Mouse (Mus musculus): Measurements from ENCODE around the gene Pan2.
"Not testable (repeated sequence)": the region's sequence is repeated elsewhere in the genome, so short reads cannot be mapped to it uniquely, and the experiment has no call there.

The Pan2 gene

DNA sequence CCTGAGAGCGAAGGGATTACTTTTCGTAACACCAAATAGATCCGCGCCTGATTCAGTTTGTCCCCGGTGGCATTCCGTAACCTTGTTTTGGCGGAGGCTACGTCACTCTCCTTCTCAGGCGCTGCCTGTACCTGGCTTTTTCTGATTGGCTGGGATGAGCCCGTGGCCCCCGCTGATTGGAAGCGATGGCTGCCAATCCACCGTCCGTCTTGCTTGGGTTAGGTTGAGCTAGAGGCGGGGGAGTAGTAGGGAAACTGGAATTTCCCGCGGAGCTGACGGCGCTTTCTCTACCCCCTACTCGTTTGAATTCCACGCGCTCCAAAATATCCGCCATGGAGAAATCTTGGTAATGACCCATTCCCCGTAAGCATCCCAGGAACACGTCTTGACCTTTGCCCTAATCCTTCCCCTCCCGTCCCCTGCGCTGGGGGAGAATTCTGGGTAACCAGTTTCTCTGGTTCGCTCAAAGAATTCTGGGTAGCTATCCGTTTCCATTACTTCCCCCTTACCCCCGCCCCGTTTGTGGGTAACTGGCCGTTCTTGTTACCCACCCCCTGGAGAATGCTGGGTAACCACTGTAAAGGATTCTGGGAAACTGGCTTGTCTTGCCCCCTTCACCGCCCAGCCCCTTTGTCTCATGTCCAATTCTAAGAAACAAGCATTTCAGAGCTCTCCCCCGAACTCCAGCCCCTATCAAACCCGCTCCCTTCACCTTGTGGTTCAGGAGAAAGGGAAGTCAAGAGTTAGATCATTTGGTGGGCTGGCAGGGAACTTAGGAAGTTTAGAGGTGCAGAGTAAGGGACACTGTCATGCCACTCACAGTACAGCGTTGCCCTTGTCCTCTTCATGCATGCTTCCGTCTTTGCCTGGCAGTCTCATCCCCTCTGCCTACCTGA, at the start of gene Pan2:
TSS of gene Pan2 (plus strand) at position 210 of the 896 bp plus-strand sequence.
- DNase-seq (ENCODE audit: low read depth, low spot score), result peak; percentile 100

DNA sequence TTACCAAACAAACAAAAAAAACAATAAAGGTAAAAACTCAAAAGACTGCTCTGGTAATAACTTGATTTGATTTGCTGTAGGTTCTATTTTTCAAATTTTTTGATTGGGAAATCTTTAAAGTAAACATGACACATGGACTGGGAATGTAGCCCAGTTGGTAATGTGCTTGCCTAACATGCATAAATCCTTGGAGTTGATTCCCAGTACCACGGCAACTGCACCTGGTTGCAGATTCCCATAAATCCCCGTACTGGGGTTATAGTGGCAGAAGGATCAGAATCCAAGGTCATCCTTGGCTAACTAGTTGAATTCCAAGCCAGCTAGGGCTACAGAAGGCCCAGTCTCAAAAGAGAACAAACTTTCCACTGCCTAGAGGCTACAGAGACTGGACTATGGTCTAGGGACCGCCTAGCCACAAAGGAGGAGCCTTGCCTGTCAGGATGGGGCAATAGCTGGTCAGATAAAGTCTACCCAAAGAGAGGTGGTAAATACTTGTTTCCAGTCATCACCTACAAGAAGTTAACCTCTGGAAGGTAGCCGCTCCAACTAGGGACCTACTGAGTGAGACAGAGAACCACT, 49.4 kb upstream of the Pan2 start, which contains the start of gene Apon:
TSS of gene Apon (plus strand) at position 420 of the 579 bp plus-strand sequence.
- no peak for DNase-seq (ENCODE audit: low read depth, low spot score)

DNA sequence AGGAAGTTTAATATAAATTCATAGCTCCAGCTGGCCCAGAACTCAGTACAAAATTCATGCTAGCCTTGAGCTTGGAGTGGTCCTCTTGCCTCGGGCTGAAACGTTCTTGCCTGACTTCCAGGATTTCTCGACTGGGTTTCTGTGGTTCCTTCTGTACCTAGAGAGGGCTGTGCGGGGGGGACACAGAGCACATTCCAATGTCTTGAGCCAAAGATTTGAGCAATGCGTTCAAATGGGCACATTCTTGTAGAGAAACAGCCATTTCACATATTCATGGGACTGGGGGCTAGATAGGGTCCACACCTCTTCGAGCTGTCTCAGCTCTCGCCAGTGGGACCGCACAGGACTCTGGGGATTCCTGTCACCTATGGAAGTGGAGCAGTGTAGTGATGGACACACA, 47.2 kb upstream of the Pan2 start:
- no peak for DNase-seq (ENCODE audit: low read depth, low spot score)

DNA sequence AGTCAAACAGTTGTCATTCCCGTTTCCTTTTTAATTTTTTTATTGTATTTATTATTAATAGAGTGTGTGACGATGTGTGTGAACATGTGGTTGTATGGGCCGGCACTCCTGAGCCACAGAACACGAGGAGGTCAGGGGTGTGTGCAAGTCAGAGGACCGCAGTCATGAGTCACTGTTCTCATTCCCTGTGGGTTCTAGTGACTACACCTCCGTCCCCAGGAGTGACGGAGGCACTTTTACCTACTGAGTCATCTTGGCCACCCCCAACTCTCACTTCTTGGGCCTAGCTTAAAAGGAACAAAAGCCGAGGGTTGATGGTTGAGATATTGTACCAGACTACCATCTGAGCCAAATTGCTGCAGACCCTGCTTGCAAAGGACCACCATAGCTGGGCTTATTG, 46.8 kb upstream of the Pan2 start:
- no peak for DNase-seq (ENCODE audit: low read depth, low spot score)

DNA sequence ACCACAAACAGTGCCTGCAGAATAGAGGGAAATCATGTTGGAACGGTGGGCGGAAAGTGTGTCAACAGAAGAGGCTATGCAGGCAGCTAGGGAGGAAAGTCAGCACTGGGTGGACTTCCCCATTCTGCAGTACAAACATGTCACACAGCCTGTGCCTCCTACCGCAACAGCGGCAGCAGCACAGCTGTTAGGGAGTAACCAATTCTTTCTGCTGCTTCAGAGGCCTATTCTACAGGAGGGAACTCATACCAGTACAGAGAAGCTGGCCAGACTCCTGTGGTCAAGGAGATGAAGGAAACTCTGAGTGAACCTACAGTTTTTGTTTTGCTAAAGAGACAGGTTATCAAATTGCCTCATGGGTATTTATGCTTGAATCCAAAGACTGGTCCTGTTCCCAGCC, 44.2 kb upstream of the Pan2 start:
- no peak for DNase-seq (ENCODE audit: low read depth, low spot score)

DNA sequence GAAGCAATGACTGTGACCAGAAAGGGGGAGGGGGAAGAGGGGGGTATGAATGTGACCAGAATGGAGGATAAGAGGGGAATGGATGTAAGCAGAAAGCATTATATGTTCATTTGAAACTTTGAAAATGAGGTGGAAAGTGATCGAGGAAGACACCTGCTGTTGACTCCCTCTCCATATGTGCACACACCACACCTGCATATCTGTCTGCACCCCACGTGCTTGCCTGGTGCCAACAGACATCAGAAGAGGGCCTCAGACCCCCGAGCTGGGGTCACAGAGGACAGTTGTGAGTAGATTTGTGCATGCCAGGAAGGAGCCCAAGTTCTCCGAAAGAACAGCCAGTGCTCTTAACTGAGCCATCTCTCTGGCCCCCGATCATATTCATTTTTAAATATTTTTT, 43.2 kb upstream of the Pan2 start:
- no peak for DNase-seq (ENCODE audit: low read depth, low spot score)

DNA sequence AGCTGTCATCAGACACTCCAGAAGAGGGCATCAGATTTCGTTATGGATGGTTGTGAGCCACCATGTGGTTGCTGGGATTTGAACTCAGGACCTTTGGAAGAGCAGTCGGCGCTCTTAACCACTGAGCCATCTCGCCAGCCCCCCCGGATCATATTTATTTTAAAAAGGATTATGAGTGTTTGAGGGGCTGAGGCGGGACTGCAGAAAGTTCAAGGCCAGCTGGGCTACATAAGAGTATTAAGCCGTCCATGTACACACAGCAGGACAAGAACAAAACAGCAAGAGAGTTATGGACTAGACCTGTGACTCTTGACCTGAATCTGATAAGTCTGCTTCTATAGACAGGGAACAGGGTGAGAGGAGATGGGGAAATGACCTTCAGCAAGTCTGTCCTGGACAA, 42.8 kb upstream of the Pan2 start:
- not testable (repeated sequence) for DNase-seq (ENCODE audit: low read depth, low spot score)

DNA sequence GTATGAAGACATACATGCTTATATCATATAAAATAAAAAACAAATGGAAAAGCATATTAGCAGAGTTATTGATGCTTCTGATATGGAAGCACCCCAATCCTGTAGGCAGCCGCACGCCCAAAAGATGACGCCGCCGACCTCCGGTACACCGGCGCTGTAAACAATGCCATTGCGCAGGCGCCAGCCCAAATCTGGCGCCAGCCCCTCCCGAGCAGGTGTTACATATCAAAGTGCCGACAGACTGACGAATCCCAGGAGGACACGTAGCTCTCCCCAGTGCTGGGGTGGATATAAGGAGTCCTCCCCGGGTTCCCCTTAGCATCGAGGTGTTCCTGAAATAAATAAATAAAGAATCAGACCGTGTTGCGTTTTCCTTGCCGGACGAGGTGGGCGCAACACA, 40.8 kb upstream of the Pan2 start:
- DNase-seq (ENCODE audit: low read depth, low spot score), result no peak

DNA sequence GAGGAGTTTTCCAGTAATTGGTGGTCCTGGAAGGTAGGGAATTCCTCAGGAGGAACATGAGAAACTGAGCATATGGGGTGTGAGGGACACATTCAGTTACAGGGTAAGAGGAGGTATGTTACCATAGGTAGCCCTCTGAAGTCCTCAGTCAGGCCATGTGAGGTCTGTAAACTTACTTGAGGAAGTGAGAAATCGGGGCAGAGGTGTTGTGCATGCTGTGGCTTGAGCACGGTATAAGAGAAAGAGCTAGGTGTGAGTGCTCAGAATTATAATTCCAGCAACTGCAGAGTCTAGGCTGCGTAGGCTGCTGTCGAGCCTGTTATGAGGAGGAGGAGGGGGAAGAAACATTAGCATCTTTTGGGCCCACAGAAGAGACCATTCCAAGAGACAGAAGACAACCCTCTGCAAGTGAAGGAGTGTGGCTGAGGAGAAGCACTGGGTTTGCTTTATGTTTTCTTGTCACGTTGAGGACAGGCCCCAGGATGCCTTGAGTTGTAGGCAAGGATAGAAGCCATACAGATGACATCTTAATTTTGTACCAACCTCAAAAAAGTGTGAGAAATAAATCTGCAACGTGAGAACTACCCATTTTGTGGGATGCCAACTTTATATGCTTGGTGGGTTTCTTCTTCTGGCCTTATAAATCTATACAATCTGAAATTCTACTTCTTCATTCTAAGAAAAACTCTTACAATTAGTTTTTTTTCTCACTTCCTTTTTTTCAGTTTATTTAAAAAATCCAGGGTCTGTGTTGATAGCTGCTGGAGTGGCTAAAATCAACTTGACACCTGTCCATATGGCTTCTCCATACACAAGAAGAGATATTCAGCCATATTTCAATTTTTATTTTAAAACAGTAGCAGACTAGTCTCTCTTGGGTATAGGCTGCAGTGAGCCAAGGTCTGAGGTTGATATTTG, 39.5 kb upstream of the Pan2 start:
- no peak for DNase-seq (ENCODE audit: low read depth, low spot score)

DNA sequence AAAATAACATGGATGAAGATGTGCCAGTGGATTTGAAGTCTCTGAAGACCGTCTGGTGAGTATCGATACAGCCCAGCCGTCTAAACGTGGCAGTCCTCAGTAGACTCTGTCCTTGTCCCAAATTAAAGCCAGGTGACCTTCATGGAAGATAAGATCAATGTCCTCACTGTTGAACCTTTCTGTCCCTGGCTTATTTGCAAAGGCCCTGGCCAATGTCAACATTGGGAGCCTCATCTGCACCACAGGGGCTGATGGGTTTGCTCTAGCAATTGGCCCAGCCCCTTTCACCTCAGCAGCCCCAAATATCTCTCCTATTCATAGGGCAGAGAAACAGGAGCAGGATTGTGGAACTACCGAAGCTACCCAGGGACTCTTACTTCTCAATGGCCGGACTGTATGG, 34.8 kb upstream of the Pan2 start, which contains the start of gene Apof:
TSS of gene Apof (plus strand) at position 301 of the 400 bp plus-strand sequence.
- DNase-seq (ENCODE audit: low read depth, low spot score), result no peak

DNA sequence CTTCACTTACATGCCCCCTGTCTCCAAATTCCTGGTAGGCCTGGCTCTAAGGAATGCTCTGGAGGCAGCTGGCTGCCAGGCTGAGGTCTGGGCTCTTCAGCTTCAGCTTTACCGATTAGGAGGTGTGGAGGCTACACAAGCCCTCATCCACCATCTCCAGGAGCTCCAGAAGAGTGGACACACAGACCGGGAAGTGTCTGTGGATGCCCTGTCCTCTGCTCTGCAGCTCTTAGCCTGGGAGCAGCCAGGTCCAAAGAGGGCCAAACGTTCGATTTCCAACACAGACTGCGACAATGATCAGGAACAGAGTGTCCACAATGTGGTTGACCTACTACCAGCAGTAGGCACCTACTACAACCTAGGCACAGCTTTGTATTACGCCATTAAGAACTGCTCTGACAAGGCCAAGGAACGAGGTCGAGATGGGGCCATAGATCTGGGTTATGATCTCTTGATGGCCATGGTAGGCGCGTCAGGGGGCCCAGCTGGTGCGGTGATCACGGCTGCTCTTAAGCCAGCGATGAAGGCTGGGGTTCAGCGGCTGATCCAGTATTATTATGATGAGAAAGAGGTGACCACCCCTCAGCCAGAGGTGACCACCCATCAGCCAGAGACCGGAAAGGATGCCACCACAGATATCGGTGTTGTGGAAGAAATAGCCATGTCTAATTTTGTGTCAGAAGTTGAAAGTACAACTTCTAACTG, 33.8 kb upstream of the Pan2 start:
- no peak for DNase-seq (ENCODE audit: low read depth, low spot score)

DNA sequence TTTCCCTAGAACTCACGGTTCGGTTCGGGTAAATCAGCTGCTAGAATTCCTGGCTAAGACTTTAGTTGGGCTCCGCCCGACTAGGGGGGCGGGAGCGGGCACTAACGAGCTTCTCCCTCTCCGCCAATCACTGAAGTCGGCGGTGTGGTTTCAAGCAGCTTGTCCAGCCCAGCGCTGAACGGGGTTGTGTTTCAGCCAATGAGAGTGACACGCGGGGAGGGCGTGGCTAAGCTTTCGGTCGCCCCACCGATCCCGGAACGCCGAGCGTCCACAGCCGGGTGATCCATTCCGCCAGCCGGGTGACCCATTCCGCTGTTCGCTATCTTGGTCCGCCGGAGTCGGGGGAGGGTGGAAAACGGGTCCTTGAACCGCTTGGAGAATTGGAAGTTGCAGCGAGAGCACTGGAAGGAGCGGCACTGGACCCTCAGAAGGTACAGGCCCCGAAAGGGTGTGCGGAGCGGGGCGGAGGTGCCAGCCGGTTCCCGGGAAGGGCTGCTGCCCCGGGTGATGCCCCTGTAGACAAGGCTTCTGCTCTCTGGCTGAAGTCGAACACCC, 32.8 kb upstream of the Pan2 start, which contains the start of gene Stat2:
TSS of gene Stat2 (plus strand) at position 273 of the 555 bp plus-strand sequence.
- peak; percentile 98 for DNase-seq (ENCODE audit: low read depth, low spot score)

DNA sequence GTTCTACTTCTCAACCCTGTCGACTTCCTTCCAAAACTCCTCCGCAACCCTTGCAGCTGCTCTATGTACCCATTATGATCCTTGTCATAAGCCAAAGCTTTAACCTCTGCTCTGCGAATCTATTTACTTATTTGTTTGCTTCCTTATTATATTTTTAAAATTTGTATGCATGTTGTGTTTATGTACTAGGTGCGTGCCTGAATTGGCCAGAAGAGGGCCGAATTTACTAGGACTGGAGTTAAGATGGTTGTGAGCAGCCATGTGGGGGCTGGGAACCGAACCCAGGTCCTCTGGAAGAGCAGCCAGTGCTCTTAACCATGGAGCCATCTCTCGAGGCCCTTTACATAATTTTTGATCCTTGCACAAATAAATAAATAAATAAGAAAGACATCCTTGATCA, 32.3 kb upstream of the Pan2 start:
- DNase-seq (ENCODE audit: low read depth, low spot score), result peak; percentile 4

DNA sequence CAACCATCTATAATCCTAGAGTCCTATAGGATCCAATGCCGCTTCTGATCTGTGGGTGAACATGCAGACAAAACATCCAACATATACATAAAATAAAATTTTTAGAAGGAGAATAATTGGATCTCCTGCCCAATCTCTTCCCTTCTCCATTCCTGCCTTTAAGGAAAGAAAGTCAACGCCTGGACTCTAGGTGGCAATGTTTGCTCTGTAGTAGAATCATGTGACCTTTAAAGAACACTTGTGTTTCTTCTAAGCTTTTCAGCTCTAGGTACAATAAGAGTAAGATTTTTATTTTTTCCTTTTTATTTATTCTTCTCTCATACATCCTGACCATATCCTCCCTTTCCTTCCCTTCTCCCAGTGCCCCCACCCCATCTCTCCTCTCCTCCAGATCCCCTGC, 31.3 kb upstream of the Pan2 start:
- no peak for DNase-seq (ENCODE audit: low read depth, low spot score)

DNA sequence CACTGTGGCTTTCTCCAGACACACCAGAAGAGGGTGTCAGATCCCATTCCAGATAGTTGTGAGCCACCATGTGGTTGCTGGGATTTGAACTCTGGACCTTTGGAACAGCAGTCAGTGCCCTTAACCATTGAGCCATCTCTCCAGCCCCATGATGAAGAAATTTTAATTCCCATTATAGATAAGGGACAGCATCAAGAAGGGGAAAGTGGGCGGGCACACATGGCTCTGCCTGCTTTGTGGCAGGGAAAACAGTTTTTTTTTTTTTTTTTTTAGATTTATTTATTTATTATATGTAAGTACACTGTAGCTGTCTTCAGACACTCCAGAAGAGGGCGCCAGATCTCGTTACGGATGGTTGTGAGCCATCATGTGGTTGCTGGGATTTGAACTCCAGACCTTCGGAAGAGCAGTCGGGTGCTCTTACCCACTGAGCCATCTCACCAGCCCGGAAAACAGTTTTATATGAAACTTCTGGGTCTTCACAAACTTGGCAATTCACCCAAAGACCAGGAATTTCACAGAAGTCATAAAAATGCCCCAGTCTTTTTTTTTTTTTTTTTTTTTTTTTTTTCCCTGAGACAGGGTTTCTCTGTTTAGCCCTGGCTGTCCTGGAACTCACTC, 30.2 kb upstream of the Pan2 start:
- not testable (repeated sequence) for DNase-seq (ENCODE audit: low read depth, low spot score)

DNA sequence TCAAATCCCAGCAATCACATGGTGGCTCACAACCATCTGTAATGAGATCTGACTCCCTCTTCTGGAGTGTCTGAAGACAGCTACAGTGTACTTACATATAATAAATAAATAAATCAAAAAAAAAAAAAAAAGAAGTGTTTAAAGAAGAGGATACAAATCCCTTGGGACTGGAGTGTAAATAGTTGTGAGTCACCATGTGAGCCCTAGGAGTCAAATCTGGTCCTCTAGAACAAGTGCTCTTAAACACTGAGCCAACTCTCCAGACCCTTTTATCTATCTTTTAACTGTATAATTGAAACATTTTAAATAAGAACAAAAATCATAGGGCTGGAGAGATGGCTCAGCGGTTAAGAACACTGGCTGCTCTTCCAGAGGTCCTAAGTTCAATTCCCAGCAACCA, 27.8 kb upstream of the Pan2 start:
- not testable (repeated sequence) for DNase-seq (ENCODE audit: low read depth, low spot score)

DNA sequence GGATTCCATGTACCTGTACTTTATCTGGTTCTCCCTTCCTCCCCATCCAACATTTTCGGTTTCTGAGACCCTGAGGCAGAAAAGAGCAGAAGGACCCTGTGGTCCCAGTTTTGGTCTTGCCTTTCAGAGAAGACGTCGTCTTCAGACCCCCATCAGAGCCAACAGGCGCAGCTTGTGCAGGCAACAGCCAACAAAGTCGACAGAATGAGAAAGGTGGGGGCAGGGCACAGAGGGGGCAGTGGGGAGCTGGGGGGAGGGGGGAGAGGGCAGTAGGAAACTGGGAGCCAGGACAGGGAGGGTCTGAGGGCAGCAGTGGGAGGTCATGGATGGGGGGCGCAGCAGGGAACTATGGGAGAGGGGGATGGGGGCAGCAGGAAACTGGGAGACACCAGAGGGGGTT, 25.0 kb upstream of the Pan2 start:
- no peak for DNase-seq (ENCODE audit: low read depth, low spot score)

DNA sequence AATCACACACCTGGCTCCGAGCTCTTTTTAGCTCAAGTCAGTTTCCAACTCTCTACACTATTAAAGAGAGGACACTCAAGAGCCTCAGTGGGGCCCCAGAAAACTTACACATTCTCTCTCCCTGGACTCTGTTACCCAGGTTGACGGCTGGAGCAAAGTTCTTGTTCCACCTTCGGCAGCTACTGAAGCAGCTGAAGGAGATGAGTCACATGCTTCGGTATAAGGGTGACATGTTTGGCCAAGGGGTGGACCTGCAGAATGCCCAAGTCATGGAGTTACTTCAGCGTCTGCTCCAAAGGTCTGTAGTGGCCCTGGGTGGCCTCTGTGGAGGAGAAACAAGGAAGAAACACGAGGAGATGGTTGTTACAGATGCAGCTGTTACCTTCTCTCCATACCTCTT, 22.2 kb upstream of the Pan2 start:
- DNase-seq (ENCODE audit: low read depth, low spot score), result no peak

DNA sequence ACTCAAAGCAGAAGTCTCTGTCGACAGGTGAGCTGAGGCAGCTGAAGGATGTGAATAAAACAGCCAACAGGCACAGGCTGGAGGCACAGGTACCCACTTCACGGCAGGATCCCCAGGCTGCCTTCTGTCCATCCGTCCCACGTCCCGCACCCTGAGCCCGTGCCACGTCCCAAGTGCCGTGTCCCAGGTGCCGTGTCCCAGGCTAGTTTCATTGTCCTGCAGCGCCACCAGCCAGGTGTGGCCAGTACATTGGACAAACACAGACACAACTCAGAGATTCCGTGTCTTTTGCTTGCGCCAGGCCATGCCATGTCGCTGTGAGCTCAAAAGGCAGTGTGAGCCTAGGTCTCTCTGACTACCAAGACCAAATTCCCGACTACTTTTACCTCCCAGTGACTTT, 21.5 kb upstream of the Pan2 start:
- no peak for DNase-seq (ENCODE audit: low read depth, low spot score)

DNA sequence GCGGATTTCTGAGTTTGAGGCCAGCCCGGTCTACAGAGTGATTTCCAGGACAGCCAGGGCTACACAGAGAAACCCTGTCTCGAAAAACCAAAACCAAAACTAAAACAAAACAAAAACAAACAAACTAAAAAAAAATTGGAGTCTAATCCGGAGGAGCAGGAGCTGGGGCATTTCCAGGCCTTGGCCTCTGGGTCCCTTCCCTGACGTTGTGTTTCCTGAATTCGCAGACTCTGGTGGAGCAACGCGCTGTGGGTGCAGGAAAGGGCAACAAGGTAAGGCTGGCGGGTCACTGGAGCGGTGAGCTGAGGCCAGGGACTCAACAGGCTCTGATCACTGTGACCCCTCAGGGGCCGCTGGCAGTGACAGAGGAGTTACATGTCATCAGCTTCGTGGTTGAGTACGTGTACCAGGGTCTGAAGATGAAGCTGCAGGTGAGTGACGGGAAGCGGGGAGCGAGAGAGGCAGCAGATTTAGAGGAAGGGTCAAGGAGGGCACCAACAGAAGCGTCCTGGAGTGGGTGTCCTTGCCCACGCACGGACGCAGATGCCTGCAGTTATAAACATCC, 20.2 kb upstream of the Pan2 start:
- DNase-seq (ENCODE audit: low read depth, low spot score), result no peak
